Mouse (Mus musculus) cerebellum, adult 18-20 months (tissue): ENCODE measurements around the gene Sap30l.
"Not testable (repeated sequence)": the region's sequence is repeated elsewhere in the genome, so short reads cannot be mapped to it uniquely, and the experiment has no call there.

Experiments
- DNase-seq, 2 experiments: peaks; one replicate each; pipeline ENCODE4 v3.0.0; 2021

Gene Sap30l

GRCm38 (mm10) chr11:57832552-57833201 is 31.2 kb downstream of the Sap30l start, which contains the start of gene Hand1:
Hand1 (minus strand) TSS chr11:57832818.
- DNase-seq = no peak

GRCm38 (mm10) chr11:57833296-57833977 is 32.0 kb downstream of the Sap30l start:
- no peak for DNase-seq

GRCm38 (mm10) chr11:57834031-57834430 is 32.6 kb downstream of the Sap30l start:
- DNase-seq = no peak

- no peak for DNase-seq
Observed at GRCm38 (mm10) chr11:57835331-57835730, 33.9 kb downstream of the Sap30l start.

- no peak for DNase-seq
Observed at GRCm38 (mm10) chr11:57835931-57836330, 34.5 kb downstream of the Sap30l start.

GRCm38 (mm10) chr11:57836401-57836800 is 35.0 kb downstream of the Sap30l start:
- DNase-seq = no peak

GRCm38 (mm10) chr11:57836872-57837680 is 35.6 kb downstream of the Sap30l start:
- DNase-seq = no peak

GRCm38 (mm10) chr11:57837861-57838680 is 36.6 kb downstream of the Sap30l start:
- DNase-seq = no peak

- no peak for DNase-seq
Observed at GRCm38 (mm10) chr11:57840986-57841385, 39.5 kb downstream of the Sap30l start.

GRCm38 (mm10) chr11:57841391-57841790 is 40.0 kb downstream of the Sap30l start:
- no peak for DNase-seq

GRCm38 (mm10) chr11:57846421-57847363 is 45.3 kb downstream of the Sap30l start:
- DNase-seq = not testable (repeated sequence)

GRCm38 (mm10) chr11:57847396-57847795 is 46.0 kb downstream of the Sap30l start:
- DNase-seq = no peak

- no peak for DNase-seq
Observed at GRCm38 (mm10) chr11:57850298-57850697, 48.9 kb downstream of the Sap30l start.

GRCm38 (mm10) chr11:57850931-57851330 is 49.5 kb downstream of the Sap30l start:
- DNase-seq = no peak

GRCm38 (mm10) chr11:57853571-57853970 is 52.1 kb downstream of the Sap30l start:
- no peak for DNase-seq

- no peak for DNase-seq
Observed at GRCm38 (mm10) chr11:57857709-57858108, 56.3 kb downstream of the Sap30l start.
